Mouse (Mus musculus) G1E (cell line): ENCODE results near the gene Ccdc62. TPM values are rescaled to one million over a fixed set of nuclear protein-coding genes. Genes with fewer than 3 reads are reported as not detected.

Experiments used
- ATAC-seq: 2 replicates; pipeline ENCODE4 v1.8.0; 2016; ENCODE audit warnings: mild to moderate bottlenecking; ENCODE audit not compliant: insufficient number of reproducible peaks, poor library complexity, low FRiP score, severe bottlenecking; ENCODE audit errors: extremely low read depth
- DNase-seq: peaks from one replicate; pipeline ENCODE4 v3.0.0; 2012; ENCODE audit warnings: low spot score
- H3K27me3 ChIP-seq: 2 replicates; pipeline ENCODE4 v1.6.1; 2012; ENCODE audit warnings: mild to moderate bottlenecking, low read length, inconsistent platforms; ENCODE audit not compliant: insufficient read depth
- H3K36me3 ChIP-seq: replicated peaks from 2 replicates; pipeline ENCODE3; 2012; ENCODE audit warnings: mild to moderate bottlenecking, inconsistent platforms
- H3K4me1 ChIP-seq: 2 replicates; pipeline ENCODE4 v1.6.1; 2012; ENCODE audit warnings: low read depth, low read length, inconsistent platforms, mixed read lengths; ENCODE audit not compliant: insufficient read depth
- H3K4me3 ChIP-seq: 2 replicates; pipeline ENCODE4 v1.5.1; 2012; ENCODE audit warnings: low read depth, mild to moderate bottlenecking, inconsistent platforms, low read length, moderate library complexity, mixed read lengths
- H3K9me3 ChIP-seq: replicated peaks from 2 replicates; pipeline ENCODE4 v1.6.1; 2012; ENCODE audit warnings: inconsistent platforms
- CTCF ChIP-seq: IDR thresholded peaks from 2 replicates; pipeline ENCODE4 v1.5.1; 2012; ENCODE audit warnings: low read depth, low read length, inconsistent platforms, mixed read lengths
- GATA1 ChIP-seq: IDR thresholded peaks from 2 replicates; pipeline ENCODE4 v1.6.1; 2012; ENCODE audit warnings: borderline replicate concordance, low read length, inconsistent platforms, mixed read lengths
- GATA2 ChIP-seq: IDR thresholded peaks from 2 replicates; pipeline ENCODE4 v1.6.1; 2012; ENCODE audit warnings: low read depth, low read length, inconsistent platforms, borderline replicate concordance
- POLR2AphosphoS5 ChIP-seq: IDR thresholded peaks from 2 replicates; pipeline ENCODE4 v1.6.1; 2012; ENCODE audit warnings: low read depth, low read length, inconsistent platforms; ENCODE audit not compliant: insufficient replicate concordance
- TAL1 ChIP-seq: conservative IDR thresholded peaks from 2 replicates; pipeline ENCODE4 v1.6.1; 2012; ENCODE audit warnings: low read depth, low read length, inconsistent platforms, mixed read lengths
- polyA plus RNA-seq: library from polyadenylated mRNA; stranded (reverse); fragments of >175 nt; gene quantifications from 2 replicates; pipeline ENCODE4 v1.2.3, GENCODE M21; 2012
- total RNA-seq, 2 experiments: library from RNA; stranded (forward) in 1 of 2; stranded (reverse) in 1 of 2; fragments of 200-1000 nt in 1 of 2; fragments of >200 nt in 1 of 2; fragmentation: Nextera tagmentation in 1 of 2; gene quantifications; 2 replicates each; pipeline ENCODE4 v1.2.3; 2014 to 2017

Gene Ccdc62
- total and polyA plus RNA-seq, 3 experiments, result 3.0 to 9.4 (median 5.0) TPM

GRCm38 (mm10) chr5:123891669-123892068 lies 38.8 kb upstream of the Ccdc62 start:
- DNase-seq (peak; percentile 43), ATAC-seq (peak; percentile 34; the same call in 1 of the 2 replicates)
- no peak overlapping the region for H3K4me3 ChIP-seq
- no peak for TF ChIP-seq TAL1
- TF ChIP-seq GATA1, result no peak
- TF ChIP-seq POLR2AphosphoS5, result no peak
- TF ChIP-seq GATA2, result no peak
- TF ChIP-seq CTCF, result no peak
- peaks cover 25% of the 10 kb centered on the region for H3K4me1 ChIP-seq
- peaks cover 14% of the 10 kb centered on the region for H3K27me3 ChIP-seq
- no peaks in the 10 kb centered on the region for H3K9me3 ChIP-seq
- H3K36me3 ChIP-seq, result no peaks in the 10 kb centered on the region

- no peak overlapping the region for H3K4me3 ChIP-seq
- H3K27me3 ChIP-seq, result peaks cover 14% of the 10 kb centered on the region
- H3K9me3 ChIP-seq, result no peaks in the 10 kb centered on the region
- H3K4me1 ChIP-seq, result peaks cover 29% of the 10 kb centered on the region
- no peak for TF ChIP-seq CTCF
- no peak for TF ChIP-seq GATA2
- no peak for TF ChIP-seq POLR2AphosphoS5
- TF ChIP-seq GATA1, result no peak
- TF ChIP-seq TAL1, result no peak
- no peak for DNase-seq
- no peak for ATAC-seq
- H3K36me3 ChIP-seq, result no peaks in the 10 kb centered on the region
Measured at GRCm38 (mm10) chr5:123893520-123893919, 37.0 kb upstream of the Ccdc62 start.

GRCm38 (mm10) chr5:123896395-123896794 lies 34.1 kb upstream of the Ccdc62 start:
- Histone ChIP-seq H3K4me3 (no peak overlapping the region), H3K4me1 (peaks cover 33% of the 10 kb centered on the region), H3K27me3 (peaks cover 4% of the 10 kb centered on the region), H3K36me3 (no peaks in the 10 kb centered on the region), H3K9me3 (no peaks in the 10 kb centered on the region)
- TF ChIP-seq CTCF, result no peak
- TF ChIP-seq GATA1, result no peak
- TF ChIP-seq GATA2, result no peak
- no peak for TF ChIP-seq POLR2AphosphoS5
- no peak for TF ChIP-seq TAL1
- DNase-seq (no peak), ATAC-seq (no peak)

- Histone ChIP-seq H3K4me1 (peaks cover 25% of the 10 kb centered on the region), H3K27me3 (peaks cover 3% of the 10 kb centered on the region), H3K36me3 (no peaks in the 10 kb centered on the region), H3K9me3 (no peaks in the 10 kb centered on the region), H3K4me3 (no peak overlapping the region)
- no peak for DNase-seq
- no peak for ATAC-seq
- no peak for TF ChIP-seq TAL1
- no peak for TF ChIP-seq CTCF
- no peak for TF ChIP-seq GATA2
- no peak for TF ChIP-seq POLR2AphosphoS5
- no peak for TF ChIP-seq GATA1
Measured at GRCm38 (mm10) chr5:123897352-123897751, 33.1 kb upstream of the Ccdc62 start.

GRCm38 (mm10) chr5:123904059-123904672 lies 26.3 kb upstream of the Ccdc62 start:
- no peak for TF ChIP-seq CTCF
- TF ChIP-seq GATA1, result no peak
- no peak for TF ChIP-seq POLR2AphosphoS5
- TF ChIP-seq TAL1, result no peak
- no peak for TF ChIP-seq GATA2
- Histone ChIP-seq H3K9me3 (no peaks in the 10 kb centered on the region), H3K4me3 (no peak overlapping the region), H3K4me1 (peaks cover 33% of the 10 kb centered on the region), H3K36me3 (peaks cover 13% of the 10 kb centered on the region), H3K27me3 (peaks cover 3% of the 10 kb centered on the region)
- ATAC-seq (no peak), DNase-seq (no peak)

GRCm38 (mm10) chr5:123906146-123906975 lies 24.1 kb upstream of the Ccdc62 start:
- DNase-seq (no peak), ATAC-seq (no peak)
- TF ChIP-seq GATA1 (no peak), POLR2AphosphoS5 (no peak), CTCF (no peak), TAL1 (no peak), GATA2 (no peak)
- H3K9me3 ChIP-seq, result no peaks in the 10 kb centered on the region
- peaks cover 34% of the 10 kb centered on the region for H3K36me3 ChIP-seq
- peak overlapping the region; percentile 95; the same call in 1 of the 2 replicates for H3K4me3 ChIP-seq
- H3K27me3 ChIP-seq, result no peaks in the 10 kb centered on the region; the same call in 1 of the 2 replicates
- H3K4me1 ChIP-seq, result peaks cover 41% of the 10 kb centered on the region
